Mouse (Mus musculus): ENCODE measurements around the gene Gm39115. TPM values are rescaled to one million over a fixed set of nuclear protein-coding genes. Genes with fewer than 3 reads are reported as not detected.

Gene Gm39115
- total RNA-seq, 2 experiments from 2014 or later, result not detected

DNA sequence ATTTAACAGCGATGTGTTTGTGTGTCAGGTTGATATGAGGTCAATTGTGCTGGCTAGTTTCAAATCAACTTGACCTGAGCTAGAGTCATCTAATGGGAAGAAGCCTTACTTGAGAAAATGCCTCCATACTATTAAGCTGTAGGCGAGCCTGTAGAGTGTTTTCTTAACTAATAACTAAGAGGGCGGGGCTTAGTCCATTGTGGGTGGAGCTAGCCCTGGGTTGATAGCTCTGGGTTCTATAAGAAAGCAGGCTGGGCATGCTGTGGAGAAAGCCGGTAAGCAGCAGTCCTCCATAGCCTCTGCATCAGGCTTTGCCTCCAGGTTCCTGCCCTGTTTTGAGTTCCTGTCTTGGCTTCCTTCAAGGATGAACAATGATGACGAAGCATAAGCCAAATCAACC is 31.1 kb downstream of the Gm39115 start:
- intact Hi-C loops (cut with DNase I), result no loop called here

DNA sequence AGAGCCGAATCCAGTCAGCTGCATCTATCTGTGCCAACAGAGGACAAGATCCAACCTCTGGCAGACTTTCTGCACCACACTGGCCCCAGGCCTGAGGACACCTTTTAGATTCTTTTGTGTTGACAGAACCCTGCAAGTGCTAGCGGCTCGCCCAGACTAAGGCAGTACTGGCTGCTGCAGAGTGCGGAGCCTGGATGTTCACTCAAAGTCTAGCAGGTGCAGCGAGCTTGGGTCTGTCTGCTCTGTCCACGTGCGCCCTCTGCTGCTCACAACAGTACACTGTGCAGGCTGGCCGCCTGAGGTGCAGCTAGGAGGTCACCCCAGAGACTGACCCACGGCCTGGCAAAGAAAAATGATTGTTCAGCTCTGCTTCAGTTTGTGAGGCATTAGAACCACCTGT is 38.1 kb downstream of the Gm39115 start:
- DNase-seq (ENCODE audit: low spot score in 2 of 2), result peak; percentile 77 to 79
- intact Hi-C loops (cut with DNase I), result loop anchor here (1.0 to 5.0 kb wide), 3 partner anchors 26 to 80 kb away; partner anchors contain the start of gene Mob2

More for the DNA sequence above, 31.1 kb downstream of the Gm39115 start:
- no peak for DNase-seq (ENCODE audit: low spot score in 2 of 2)

DNA sequence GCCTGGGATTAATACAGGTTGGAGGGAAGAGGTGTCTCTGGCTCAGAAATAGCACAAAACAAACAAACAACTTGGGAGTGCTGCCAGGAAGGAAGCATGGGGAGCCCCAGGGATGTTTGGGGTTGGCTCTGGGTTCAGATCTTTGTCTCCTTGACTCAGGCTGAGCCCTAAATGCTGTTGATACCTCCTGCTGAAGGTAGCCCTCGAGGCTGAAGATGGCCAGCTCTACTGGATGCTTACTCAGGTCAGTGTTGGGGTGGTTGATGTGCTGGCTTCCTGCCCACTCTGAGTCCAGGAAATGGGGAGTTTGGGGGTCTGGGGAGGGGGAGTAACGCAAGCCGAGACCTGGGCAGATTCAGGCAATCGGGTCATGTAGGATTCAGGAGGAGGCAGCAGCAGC is 39.1 kb downstream of the Gm39115 start:
- no peak for DNase-seq (ENCODE audit: low spot score in 2 of 2)
- intact Hi-C loops (cut with DNase I), result loop anchor here (1.0 to 5.0 kb wide), 3 partner anchors 25 to 79 kb away; partner anchors contain the start of gene Mob2

DNA sequence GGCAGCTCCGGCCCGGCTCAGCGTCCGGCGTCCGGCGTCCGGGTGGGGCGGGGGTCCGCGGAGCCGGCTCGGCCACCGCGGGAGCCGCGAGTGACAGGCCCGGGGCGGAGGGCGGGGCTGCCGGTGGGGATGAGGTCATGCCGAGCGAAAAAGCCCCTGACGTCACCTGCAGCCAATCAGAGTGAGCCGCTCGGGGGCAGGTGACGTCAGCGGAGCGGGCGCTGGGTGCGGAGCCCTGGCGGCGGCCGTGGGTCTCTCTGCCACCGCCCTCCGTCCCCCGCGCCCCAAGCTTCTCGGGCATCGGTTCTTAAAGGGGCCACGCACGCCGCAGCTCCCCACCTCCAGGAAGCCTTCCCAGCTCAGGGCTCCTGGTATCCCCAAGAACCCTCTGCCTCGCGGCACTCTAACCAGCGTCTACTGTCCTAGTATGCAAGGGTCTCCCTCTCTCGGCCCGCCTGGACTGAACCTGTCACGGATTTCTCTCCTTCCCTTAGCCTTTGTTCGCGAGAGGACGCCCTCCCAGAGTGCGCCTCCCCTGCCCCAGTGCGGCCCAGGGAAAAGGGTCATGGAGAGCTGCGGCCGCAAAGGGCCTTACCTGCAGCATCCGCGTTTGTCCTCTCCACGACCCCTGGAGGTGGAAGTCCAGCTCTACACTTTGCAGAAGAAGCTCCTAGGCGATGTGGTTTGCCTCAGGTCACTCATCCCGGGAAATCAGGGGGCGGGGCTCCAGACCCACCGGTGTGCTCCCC is 40.5 kb downstream of the Gm39115 start, which contains the start of gene Dusp8:
TSS of gene Dusp8 (minus strand) at position 661 of the 749 bp plus-strand sequence.
- intact Hi-C loops (cut with DNase I), result loop anchor here (5.0 kb wide), 2 partner anchors 33 to 78 kb away; partner anchors contain the start of gene Mob2
- peak; percentile 95 to 98 for DNase-seq (ENCODE audit: low spot score in 2 of 2)

DNA sequence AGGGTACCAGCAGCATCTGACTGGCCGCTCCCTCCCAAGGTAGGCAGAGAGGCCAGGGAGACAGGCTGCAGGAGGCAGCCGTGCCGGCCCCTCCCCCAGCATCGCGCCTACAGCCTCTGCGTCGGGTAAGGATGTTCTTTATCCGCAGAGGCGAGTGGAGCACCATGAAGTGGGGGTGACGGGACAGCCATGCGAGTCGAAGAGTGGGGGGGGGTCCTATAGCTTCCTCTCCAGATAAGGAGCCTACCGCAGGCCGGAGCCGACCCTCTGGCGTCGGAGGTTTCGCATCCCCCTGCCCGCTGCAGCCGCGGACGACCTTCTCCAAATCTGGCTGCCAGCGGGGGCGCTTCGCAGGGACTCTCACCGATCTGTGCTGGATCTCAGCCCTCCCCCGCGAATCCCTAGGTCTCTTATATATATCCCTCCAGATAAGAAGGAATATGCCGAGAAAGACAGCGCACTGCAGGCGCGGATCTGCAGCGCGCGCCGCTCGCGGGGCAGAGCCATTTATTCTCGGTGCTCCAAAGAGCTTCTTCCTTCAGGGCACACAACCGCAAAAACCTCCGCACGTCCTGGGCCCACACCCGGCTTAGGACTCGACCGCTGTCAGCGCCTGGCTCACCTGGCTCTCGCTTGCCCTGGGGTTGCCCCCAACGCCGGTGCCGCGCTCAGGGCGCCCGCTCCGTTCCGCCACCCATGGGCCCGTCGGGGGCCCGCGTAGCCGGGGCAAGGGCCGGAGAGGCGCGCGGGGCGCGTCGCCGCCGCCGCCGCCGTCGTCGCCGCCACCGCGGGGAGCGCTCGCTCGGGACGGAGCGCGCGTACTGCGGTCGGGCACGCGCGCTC is 41.3 kb downstream of the Gm39115 start:
- intact Hi-C loops (cut with DNase I), result loop anchor here (5.0 kb wide), 2 partner anchors 32 to 77 kb away; partner anchors contain the start of gene Mob2

DNA sequence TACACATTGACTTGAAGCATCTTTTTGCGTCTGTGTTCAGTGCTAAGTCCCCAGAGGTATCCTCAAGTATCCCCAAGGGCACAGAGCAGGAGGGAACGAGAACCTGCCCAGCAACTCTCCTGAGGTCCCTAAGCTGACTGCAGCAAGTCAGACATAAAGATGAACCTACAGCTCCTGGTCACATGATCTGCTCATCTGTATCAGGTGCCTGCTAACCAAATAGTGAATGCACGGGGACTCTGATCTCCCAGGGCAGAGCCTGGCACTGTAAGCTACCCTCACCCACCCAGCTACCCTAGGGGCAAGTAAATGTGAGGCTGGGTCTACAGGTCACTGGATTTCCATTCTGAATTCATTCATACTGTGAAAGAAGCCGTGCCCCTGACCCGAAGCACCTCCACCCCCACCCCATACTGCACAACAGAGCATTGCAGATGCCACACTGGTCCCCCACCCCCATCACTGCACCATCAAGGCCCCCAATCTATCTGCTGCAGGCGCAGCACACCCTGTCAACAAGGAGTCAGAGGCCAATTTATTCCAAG is 42.1 kb downstream of the Gm39115 start:
- intact Hi-C loops (cut with DNase I), result no loop called here
- peak in 1 of 2 experiments; percentile 13 for DNase-seq (ENCODE audit: low spot score in 2 of 2)

More for the DNA sequence above, 41.3 kb downstream of the Gm39115 start:
- peak; percentile 73 to 84 for DNase-seq (ENCODE audit: low spot score in 2 of 2)

DNA sequence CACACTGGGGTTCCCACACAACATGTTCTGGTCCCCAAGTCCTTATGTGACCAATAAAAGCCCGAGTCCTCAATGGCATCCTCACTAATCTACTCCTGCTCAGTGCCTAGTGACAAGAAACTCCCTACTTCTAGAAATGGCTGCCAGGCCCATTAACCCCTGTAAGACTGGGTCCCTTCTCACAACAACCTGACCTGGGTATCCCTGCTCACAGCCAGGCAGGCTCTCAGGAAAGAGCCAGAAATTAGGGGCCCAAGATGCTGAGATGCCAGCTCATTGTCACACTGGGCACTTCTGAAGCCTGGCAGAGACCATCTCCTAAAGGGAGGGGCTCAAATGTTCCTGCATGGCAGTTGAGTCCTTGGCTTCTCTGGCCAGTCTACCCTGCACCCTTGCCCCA is 42.8 kb downstream of the Gm39115 start:
- intact Hi-C loops (cut with DNase I), result no loop called here
- DNase-seq (ENCODE audit: low spot score in 2 of 2), result no peak

DNA sequence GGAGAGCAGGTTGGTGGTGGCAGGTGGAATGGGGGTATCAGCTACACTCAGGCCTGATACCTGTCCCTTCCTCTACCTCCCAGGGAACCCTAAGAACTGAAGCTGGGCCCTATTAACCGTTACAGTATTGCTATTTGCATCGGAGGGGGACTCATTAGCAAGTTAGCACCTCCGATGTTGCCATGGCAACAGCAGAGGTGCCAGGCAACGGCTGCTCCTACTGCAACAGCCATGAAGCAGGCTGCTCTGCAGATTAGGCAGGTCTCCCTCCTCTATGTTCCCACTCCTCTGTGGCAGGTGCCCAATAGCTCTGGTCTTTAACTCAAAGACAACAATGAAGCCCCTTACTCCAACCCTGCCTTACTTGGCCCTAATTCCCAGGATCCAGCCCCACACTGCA is 44.0 kb downstream of the Gm39115 start:
- intact Hi-C loops (cut with DNase I), result no loop called here
- no peak for DNase-seq (ENCODE audit: low spot score in 2 of 2)

DNA sequence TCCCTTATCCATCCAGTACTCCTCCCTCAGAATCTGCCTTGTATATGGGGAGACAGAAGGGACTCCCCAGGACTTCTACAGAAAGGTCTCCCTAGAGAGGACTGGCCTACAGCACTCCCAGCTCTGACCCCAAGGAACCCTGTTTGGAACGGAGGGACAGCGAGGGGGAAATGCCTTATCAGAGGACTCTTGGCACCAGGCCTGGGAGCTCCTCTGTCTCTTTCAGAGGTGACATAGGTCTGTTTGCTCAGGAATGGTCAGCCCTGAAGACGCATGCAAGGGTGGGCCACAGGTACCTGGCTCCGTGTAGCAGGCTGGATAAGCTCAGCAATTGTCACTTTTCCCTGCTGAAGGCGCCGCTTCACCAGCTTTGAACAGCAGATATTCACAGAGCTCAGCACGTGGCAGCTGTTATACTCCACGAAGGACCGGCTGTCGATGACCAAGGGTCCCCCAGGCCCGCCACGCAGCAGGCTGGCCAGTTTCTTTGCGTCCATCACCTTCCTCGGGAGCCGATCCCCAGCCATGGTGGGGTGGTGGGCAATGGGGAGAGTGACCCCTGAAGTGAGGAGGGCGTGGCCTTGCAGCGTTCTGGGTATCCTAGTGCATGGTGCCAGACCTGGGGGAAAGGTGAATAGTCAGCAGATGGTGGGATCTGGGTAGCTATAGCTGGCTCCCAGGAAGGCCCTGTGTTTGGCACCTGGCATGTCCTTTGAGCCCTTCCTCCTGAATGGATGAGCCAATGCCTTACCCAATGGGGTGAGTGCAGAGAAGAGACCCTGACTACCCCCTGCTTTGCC is 46.0 kb downstream of the Gm39115 start:
- DNase-seq (ENCODE audit: low spot score in 2 of 2), result no peak
- intact Hi-C loops (cut with DNase I), result no loop called here

DNA sequence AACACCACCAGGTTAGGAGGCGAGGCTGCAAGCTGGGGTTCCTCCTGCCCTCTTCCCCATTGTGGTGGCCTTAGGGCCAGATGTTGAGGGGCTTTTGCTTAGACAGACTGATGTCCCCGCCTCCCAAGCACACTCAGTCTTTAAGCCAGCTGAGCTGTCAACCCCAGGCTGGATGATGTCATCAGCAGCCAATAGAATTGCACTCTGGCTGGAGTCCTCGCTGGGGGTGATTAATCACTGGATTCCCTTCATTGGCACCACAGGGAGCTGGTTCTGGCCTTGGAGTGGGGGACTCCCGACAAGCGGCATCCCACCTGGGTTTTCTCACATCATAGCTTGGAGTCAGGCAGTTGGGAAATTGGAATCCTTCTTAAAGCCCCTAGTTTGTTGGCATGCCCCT is 46.9 kb downstream of the Gm39115 start:
- intact Hi-C loops (cut with DNase I), result no loop called here
- DNase-seq (ENCODE audit: low spot score in 2 of 2), result peak in 1 of 2 experiments; percentile 47

DNA sequence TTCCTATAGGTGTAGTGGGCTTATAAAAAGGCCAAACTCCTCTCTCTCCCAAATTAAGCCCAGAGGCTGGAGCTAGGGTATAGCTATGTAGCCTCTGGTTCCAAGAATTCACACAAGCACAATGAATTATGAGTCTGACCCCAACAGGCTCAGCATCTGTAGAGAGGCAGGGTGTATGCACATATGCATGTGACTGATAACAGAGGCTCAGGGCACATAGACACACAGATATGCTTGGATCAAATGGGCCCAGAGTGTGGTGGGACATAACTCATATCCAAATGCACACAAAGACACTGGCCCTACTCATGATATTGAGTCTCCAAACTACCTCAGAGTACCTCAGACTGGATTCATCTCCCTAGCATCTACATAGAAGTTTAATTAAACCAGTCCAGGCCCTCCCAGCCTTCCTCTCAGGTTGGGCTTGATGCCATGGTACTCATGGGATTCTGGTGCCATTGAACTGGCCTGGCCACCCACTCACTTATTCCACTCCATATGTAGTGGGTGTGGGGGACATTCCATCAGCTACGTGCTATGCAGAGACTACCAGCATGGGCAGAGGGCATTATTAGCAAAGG is 48.7 kb downstream of the Gm39115 start:
- intact Hi-C loops (cut with DNase I), result no loop called here
- no peak for DNase-seq (ENCODE audit: low spot score in 2 of 2)

DNA sequence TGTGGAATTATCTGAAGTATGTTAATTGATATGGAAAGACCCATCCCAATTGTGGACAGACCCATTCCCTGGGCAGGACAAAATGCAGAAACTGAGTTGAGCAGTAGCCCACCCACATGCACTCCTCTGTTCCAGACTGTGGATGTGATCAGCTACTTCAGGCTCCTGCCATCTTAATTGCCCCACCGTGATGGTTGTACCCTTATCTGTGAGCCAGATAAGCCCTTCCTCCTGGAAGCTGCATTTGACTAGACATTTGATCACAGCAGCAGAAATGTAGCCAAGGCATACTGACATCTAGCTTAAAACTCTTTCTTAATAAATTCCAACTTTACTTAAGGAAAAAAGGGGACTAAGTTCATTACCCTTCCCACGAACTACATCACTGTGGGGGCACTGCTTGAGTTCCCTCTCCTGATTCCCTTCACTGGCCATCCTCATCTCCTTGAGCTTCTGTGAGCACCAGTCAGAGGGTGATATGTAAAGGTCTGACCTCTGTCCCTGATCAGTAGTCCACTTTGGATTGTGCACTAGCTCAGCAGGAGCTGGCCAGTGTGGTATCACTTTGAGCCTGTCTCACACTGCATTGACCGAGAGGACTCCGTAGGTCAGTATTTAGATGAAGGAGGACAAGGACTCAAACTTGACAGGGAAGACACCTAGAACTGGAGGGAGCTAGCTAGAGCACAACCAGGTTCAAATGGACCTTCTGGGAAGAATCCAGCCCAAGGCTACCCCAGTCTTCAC is 49.5 kb downstream of the Gm39115 start:
- DNase-seq (ENCODE audit: low spot score in 2 of 2), result no peak
- intact Hi-C loops (cut with DNase I), result no loop called here

Other genes starting within 250 kb of the Gm39115 start
- gene Tollip, start 217.5 kb downstream of the Gm39115 start, total RNA-seq (2021), result 100 to 1,000 TPM; 131 to 140 TPM
- 100 to 1,000 TPM; 229 to 232 TPM for gene Brsk2, start 186.3 kb downstream of the Gm39115 start, total RNA-seq (2021)
- 10 to 100 TPM; 34.6 to 37.5 TPM for gene Mob2, start 75.0 kb downstream of the Gm39115 start, total RNA-seq (2021)
- 100 to 1,000 TPM; 151 to 163 TPM for gene Dusp8, start 40.2 kb downstream of the Gm39115 start, total RNA-seq (2021)
- not detected for gene Gm45618, start 15.3 kb downstream of the Gm39115 start, total RNA-seq (2021)
- not detected for gene Gm45337, start 8.6 kb upstream of the Gm39115 start, total RNA-seq (2021)
- not detected for gene Gm29735, start 21.1 kb upstream of the Gm39115 start, total RNA-seq (2021)
- not detected for gene Gm4553, start 29.7 kb upstream of the Gm39115 start, total RNA-seq (2021)
- not detected for gene Krtap5-2, start 40.0 kb upstream of the Gm39115 start, total RNA-seq (2021)
- not detected for gene Gm10153, start 54.4 kb upstream of the Gm39115 start, total RNA-seq (2021)
- gene Krtap5-3, start 65.3 kb upstream of the Gm39115 start, total RNA-seq (2021), result not detected
- gene Gm7579, start 75.8 kb upstream of the Gm39115 start, total RNA-seq (2021), result not detected
- not detected for gene Krtap5-5, start 93.9 kb upstream of the Gm39115 start, total RNA-seq (2021)
- not detected for gene Gm40460, start 105.0 kb upstream of the Gm39115 start, total RNA-seq (2021)
- gene Gm2431, start 122.3 kb upstream of the Gm39115 start, total RNA-seq (2021), result not detected
- gene Gm4559, start 138.3 kb upstream of the Gm39115 start, total RNA-seq (2021), result not detected
- gene Krtap5-1, start 161.1 kb upstream of the Gm39115 start, total RNA-seq (2021), result not detected
- not detected for gene Krtap5-4, start 167.5 kb upstream of the Gm39115 start, total RNA-seq (2021)
- gene Ifitm10, start 237.7 kb upstream of the Gm39115 start, total RNA-seq (2021), result 10 to 100 TPM; 30.8 to 33.4 TPM
- 1 to 10 TPM in 1 of 2 experiments, not detected in 1; 4.6 TPM for gene Gm49369, start 246.6 kb upstream of the Gm39115 start, total RNA-seq (2021)